Mouse (Mus musculus) ovary, postnatal 14 days (tissue): ENCODE data around the gene Lsm7.

ENCODE experiments used
- DNase-seq: peaks from one replicate; pipeline ENCODE4 v3.0.0; 2022; ENCODE audit warnings: low spot score

The Lsm7 gene

DNA sequence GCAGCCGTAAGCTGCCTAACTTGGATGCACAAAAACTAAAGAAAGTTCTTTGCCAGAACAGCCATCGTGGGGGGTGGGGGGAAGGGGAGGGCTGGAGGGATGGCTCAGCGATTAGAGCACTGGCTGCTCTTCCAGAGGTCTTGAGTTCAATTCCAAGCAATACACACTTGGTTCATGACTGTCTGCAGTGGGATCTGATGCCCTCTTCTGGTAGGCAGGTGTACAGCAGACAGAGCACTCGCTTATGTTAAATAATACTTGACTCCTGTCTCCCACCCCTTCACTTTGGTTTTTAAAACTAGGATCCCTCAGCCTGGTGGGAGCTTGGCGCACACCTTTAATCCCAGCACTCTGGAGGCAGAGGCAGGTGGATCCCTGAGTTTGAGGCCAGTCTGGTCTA is 21.0 kb upstream of the Lsm7 start:
- peak; percentile 42 for DNase-seq

GRCm38 (mm10) chr10:80874035-80874434 is 19.0 kb upstream of the Lsm7 start:
- no peak for DNase-seq

DNA sequence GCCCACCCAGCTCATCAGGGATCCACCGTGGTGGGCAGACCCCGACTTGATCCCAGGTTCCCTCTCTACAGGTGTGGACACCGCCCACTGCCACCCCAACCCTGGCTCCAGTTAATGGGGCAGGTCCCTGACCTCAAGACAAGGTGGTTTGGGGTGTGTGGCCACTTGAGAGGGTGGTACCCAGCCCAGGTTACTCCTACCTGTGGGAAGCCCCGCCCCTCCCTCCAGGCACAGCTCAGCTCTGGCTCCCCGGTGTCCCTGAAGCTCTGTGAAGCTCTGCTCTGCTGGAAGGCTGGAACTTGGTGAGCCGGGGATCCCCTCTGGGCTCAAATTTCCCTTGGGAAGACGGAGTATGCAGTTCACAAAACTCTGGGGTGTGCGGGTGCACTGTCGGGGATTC is 16.6 kb upstream of the Lsm7 start, which contains the start of gene Tmprss9:
TSS of gene Tmprss9 (plus strand) at position 268 of the 400 bp plus-strand sequence.
- no peak for DNase-seq

DNA sequence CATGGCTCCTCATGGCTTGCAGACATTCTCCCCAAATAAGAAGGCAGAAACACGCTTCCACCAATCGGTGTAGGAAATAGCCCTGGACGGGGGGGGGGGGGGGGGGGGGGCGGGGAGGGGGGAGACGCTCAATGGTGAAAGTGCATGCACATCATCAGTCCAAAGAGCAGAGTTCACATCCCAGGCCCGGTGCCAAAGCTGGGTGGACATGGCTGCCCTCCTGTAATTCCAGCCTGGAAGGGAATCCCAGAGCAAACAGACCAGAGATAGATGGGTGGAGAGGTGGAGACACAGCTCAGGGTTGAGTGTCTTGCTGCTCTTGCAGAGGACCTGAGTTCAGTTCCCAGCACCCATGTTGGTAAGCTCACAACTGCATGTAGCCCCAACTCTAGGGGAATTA is 16.0 kb upstream of the Lsm7 start:
- DNase-seq, result no peak

- DNase-seq, result no peak
Observed at GRCm38 (mm10) chr10:80864446-80864845, 9.4 kb upstream of the Lsm7 start.

DNA sequence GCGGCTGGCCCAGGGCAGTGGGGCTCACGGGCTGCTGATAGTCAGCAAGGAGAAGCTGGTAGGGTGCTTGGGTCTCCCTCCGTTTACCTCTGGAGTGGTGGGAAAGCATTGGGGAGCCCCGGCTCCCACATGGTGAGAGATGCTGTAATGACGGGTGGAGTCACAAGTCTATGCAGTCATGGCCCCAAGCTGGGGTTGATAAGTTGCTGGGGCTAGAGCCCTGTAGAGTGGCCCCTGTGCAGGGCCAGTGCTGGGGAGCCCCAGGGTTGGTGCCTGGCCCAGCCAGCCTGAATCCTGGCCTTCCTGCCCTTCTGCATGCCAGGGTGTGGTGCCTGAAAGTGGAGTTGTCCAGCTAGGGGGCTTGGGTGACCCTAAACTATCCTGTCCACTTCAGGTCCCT is 7.3 kb upstream of the Lsm7 start:
- DNase-seq, result no peak

GRCm38 (mm10) chr10:80858350-80858935 is 3.4 kb upstream of the Lsm7 start:
- no peak for DNase-seq

GRCm38 (mm10) chr10:80857848-80858247 is 2.8 kb upstream of the Lsm7 start:
- DNase-seq, result no peak

DNA sequence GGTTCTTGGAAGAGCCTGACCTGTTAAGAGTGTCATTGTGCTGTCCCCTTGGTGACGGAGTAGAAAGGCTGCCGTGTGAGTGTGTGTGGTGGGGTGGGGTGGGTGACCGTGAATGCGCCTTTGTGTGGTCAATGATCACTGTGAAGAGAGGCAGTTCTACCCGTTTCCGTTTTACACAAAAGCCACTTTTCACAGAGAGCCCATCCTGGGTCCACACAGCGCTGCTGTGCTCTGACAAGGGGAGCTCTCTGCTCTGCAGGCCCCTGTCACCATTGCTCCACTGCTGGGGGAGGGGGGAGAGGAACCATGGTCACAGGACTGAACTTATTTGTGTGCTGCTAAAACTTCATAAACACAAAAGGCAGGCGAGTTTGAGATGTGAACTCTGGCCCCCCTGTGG is 2.4 kb upstream of the Lsm7 start:
- no peak for DNase-seq

DNA sequence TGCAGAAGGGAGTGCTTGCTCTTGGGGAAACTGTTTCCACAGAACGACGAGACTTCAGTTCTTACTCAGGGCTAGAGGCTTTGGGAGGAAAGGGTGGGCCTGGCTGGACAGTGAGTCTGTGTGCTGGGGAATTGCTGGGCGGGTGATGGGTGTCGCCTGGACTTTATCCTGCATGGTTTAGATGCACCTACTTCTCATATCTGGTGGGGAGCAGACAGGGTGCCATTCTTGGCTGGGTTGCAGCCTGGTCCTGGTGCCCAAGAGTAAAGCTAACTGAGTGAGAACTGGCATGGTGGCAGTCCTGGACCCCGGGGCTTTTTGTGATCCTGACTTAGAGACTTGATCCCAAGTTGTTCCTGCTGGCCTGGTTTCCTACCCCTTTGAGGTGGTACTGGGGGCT is 1.9 kb upstream of the Lsm7 start:
- no peak for DNase-seq

GRCm38 (mm10) chr10:80856267-80856666 is 1.3 kb upstream of the Lsm7 start:
- DNase-seq, result no peak

DNA sequence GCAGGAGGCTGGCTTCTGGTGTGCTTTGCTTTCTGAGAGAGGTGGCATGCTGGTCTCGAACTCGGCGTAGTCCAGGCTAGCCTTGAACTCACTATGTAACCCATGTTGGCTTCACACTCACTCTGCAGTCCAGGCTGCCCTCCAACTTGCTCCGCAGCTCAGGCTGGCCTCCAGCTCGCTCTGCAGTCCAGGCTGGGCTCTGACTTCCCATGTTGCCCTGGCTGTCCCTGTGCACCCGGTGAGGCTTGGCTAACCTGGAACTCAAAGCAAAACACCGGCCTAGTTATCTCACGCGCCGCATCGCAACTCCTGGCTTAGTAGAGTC is 702 bp upstream of the Lsm7 start:
- DNase-seq, result no peak

GRCm38 (mm10) chr10:80848571-80848970 is 6.4 kb downstream of the Lsm7 start:
- no peak for DNase-seq

DNA sequence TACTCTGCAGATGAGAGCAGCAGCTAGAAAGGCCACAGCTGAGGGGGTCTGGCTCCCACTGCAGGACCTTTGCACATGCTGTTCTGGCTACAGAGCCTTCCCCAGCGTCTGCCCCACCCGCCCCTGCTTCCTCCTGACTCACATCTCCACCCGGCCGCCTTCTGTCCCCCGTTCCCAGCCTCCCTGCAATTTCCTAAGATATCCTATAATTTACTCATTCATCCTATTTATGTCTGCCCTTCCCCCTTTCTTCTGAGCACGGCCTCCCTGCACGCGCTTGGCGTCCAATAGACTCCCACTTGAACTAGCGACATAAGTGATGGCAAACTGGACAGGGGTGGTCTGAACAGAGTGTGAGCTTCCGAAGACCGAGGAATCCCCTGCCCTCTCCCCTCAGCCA is 9.3 kb downstream of the Lsm7 start:
- no peak for DNase-seq

DNA sequence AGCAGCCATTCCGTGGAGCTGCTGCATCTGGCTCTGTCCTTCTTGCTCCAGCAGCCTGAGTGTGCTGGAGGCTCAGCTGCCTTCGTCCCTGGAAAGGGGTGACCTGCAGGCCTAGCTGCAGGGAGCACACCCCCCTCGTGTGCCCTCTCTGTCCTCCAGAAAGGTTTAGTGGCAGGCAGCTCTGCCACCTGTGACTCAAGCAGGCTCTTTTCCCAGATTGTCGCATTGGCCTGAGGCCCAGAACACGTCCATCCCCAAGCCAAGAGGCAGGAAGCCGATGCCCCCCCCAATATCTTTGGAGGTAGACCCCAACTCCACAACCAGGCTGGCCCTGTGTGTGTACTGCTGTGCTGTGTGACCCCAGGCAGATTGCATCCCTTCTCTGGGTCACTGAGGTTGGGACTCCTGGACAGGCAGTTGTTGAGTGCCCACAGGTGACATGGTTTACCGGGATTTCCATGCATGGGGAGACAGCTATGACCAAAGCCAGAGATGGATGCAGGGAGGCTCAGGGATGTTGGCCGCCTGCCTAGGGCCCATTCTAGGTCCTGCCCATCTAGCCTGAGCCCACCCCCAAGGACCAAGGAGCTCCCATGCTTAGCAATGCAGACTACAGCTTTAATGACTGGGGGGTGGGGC is 9.8 kb downstream of the Lsm7 start:
- DNase-seq, result no peak

GRCm38 (mm10) chr10:80843931-80844547 is 11.0 kb downstream of the Lsm7 start, which contains the start of gene Lingo3:
Lingo3 (minus strand) TSS chr10:80844039.
- no peak for DNase-seq

DNA sequence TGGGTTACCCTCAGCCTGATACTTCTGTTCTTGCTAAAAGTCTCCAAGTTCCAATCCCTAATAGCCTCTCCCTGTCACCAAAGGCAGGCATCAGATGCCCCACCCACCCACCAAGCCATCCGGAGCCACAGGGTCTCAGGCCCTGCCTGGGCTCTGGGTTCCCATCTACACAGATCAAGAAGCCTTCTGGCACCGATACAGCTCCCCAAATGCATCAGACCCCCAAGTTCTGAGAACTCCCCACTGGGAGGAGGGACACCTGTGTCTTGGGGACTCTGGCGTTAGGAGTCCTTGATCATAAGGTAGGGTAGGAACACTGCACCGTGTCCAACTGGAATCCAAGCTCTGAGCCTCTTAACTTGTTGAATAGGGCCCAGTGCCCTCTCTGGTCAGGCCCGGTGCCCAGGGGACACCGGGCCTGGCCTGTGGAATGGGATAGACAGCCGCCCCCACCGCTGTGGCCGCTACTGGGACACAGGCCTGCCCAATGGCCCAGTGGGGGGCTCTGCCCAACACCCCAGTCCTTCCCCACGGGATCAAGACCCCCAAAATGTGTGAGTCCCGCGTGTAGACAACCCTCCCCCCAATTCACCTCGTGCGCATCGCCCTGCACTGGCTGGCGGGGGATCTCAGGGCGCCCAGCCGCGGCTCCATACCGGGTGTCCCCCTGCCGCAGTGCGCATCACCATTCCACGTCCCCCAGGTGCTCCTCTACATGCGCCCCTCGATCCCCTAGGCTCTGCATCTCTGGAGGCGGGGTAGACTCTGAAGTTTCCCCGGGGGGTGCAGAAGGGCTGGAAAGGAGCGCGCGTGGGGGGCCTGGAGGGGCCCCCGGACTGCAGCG is 11.7 kb downstream of the Lsm7 start:
- DNase-seq, result no peak

DNA sequence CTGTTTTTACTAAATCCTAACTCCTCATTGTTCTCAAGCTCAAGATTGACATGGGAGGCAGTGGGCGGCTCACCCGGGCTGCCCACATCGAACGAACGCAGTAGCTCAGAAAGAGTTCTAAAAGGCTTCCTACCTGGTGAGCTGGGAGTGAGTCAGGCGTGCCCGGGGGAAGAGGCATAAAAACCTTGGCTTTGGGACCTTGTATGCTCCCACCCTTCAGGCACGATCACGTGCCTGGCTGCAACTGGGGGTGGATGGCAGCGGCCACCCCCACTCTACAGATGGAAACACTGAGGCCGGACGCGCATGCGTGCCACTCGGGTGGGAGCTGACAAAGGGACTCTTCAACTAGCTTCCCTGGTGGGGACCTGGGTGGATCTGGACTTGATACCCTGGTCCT is 12.7 kb downstream of the Lsm7 start:
- no peak for DNase-seq

DNA sequence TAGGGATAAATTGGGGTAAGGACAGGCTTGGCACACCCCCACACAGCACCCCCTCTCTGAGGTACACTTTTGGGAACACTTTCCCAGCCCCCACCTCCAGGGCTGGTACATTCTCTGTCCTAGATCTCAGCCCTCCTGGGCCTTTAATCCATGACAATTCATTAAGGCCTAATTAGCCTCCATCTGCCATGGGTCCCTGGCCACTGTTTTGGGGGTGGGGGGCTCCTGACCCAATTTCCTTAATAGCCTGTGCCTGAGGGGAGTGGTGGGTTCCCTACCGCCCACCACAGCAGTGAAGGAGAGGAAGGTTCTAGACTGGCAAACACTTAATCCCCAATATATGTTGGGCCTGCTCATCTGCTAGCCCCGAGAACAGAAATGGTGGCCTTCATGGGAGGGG is 13.3 kb downstream of the Lsm7 start:
- DNase-seq, result no peak

DNA sequence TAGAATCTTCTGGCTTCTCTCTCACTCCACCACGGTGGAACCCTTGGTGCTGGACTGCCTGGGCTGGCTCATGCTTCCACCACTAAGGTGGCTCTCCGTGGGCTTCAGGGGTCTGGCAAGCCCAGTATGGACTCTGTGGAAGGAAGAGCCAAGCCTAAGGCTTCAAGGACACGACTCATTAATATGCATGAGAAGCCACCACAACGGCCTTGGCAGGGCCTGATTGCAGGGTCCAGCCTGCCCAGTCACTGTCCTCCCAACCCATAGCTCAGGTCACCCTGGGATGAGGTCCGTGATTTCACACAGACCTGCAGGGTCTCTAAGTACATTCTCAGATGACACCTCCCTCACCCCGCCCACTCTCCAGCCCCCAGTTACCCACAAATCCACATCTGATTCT is 15.2 kb downstream of the Lsm7 start:
- no peak for DNase-seq

GRCm38 (mm10) chr10:80838346-80838912 is 16.6 kb downstream of the Lsm7 start:
- no peak for DNase-seq

DNA sequence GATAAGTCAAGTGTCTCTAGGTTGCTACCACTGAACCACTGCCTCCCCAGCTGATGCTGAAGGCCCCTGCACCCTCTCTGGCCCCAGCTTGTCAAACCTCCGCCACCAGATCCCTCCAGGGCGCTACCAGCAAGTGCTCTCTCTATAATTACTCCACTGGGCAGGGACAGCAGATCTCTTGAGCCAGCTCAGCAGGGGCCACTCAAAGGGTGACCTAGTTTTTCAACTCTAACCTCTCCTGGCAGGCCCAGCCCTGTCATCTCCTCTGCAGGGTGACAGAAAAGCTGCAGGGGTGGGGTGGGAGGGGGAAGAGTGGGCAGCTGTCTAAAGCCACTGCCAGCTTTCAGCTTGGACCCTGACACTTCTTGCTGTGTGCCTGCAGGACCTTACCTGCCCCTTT is 17.2 kb downstream of the Lsm7 start:
- DNase-seq, result no peak

DNA sequence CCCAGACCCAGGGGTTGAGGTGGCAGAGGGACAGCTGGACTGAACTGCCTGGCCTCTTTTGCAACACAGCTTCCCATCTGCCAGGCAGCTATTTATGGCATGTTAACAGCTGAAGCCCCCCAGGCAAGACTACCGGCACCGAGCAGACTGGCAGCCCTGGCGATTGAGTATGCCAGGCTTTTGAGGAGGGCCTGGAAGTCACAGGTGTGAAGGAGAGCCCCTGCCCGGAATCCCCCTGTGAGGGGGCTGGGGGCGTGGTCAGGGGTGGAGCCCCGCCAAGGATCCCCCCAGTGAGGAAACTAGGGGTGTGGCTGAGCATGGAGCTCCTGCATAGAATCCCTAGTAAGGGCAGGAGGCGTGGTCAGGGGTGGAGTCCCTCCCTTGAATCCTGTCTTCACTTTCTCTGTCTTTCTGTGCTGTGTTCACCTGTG is 18.0 kb downstream of the Lsm7 start:
- DNase-seq, result no peak
